ENCODE assay signal across 8 mouse cellular contexts in the genomic region with DNA sequence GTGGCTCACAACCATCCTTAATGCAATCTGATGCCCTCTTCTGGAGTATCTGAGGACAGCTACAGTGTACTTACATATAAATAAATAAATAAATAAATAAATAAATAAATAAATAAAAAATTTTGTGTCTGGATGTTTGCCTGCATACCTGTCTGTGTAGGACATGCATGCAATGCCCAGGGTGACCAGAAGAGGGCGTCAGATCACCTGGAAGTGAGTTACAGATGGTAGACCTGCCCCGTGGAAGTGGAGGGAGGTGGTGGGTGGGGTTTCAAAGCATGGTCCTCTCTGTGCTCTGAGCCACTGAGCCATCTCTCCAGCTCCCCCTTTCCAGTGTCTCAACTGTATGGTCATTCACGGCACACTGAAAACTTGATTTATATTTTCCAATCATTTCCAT. TPM values are rescaled to one million over a fixed set of nuclear protein-coding genes. Genes with fewer than 3 reads are reported as not detected.
DNase-seq lines count a peak whose midpoint lies in the region; TF ChIP-seq lines count a peak whose summit lies in the region.
"Had no signal": no experiment of that assay in that cellular context is flagged by ENCODE, and none has a peak within 500 bp of the region (broad histone marks: within the 10 kb centered on the region; RNA-seq: fewer than 3 reads in every experiment).

No protein-coding gene starts in this region.

- peak; percentile 77 for TF ChIP-seq CTCF in layer of hippocampus, adult 2 months (conservative IDR thresholded peaks at IDR 0.05)
- peak; percentile 76 for TF ChIP-seq CTCF in cerebellum, adult 2 months (IDR thresholded peaks at IDR 0.05; ENCODE audit: borderline replicate concordance, insufficient read depth, low read depth, low read length)
- peak; percentile 87 for TF ChIP-seq CTCF in testis, adult 2 months (IDR thresholded peaks at IDR 0.05; ENCODE audit: control insufficient read depth, insufficient read depth, insufficient replicate concordance, low read depth, low read length)

- no peaks in the 10 kb centered on the region for H3K27me3 ChIP-seq in cerebellum, adult 2 months (ENCODE audit: control insufficient read depth, insufficient read depth, low read length)
- no peaks in the 10 kb centered on the region for H3K27me3 ChIP-seq in testis, adult 2 months (ENCODE audit: control insufficient read depth, insufficient read depth, low read length)
- H3K27me3 ChIP-seq: lung, embryonic 15.5 days had no signal

- DNase-seq in layer of hippocampus, adult 2 months (ENCODE audit: low spot score in 2 of 2): peak in 1 of 2 experiments; percentile 62
- no peak for DNase-seq in layer of hippocampus, adult 9-11 months
- DNase-seq in NIH3T3 (ENCODE audit: low read depth): peak; percentile 44
- peak in 1 of 2 experiments; percentile 60 for DNase-seq in cerebellum, adult 2 months
- peak; percentile 86 for DNase-seq in induced T-regulatory cell, adult 2 months (ENCODE audit: low read depth)
- peak; percentile 52 to 68 for DNase-seq in lung, postnatal 4 days

- H3K27ac ChIP-seq in layer of hippocampus, adult 2 months: no peak overlapping the region
- no peak overlapping the region for H3K27ac ChIP-seq in cerebellum, adult 2 months (ENCODE audit: insufficient read depth, low read length)
- no peak overlapping the region for H3K27ac ChIP-seq in testis, adult 2 months (ENCODE audit: control insufficient read depth, insufficient read depth, low read depth, low read length)
- H3K27ac ChIP-seq: lung, embryonic 15.5 days had no signal

- no peak for TF ChIP-seq POLR2A in cerebellum, adult 2 months (IDR thresholded peaks at IDR 0.05; ENCODE audit: borderline replicate concordance, insufficient read depth, low read length)
- TF ChIP-seq POLR2A in testis, adult 2 months (IDR thresholded peaks at IDR 0.05; ENCODE audit: control insufficient read depth, low read depth, low read length): no peak

- 46% methylated on average over 3 of the region's 3 CpGs for WGBS in cerebellum, adult 2 months

- H3K4me3 ChIP-seq in layer of hippocampus, adult 2 months: no peak overlapping the region
- H3K4me3 ChIP-seq in cerebellum, adult 2 months (replicated peaks; ENCODE audit: insufficient read depth, low read depth, low read length): no peak overlapping the region
- no peak overlapping the region for H3K4me3 ChIP-seq in testis, adult 2 months (ENCODE audit: control insufficient read depth, low read depth, low read length)
- H3K4me3 ChIP-seq: lung, embryonic 15.5 days had no signal

- no peaks in the 10 kb centered on the region for H3K4me1 ChIP-seq in cerebellum, adult 2 months (ENCODE audit: control insufficient read depth, insufficient read depth, low read length)
- H3K4me1 ChIP-seq in testis, adult 2 months (ENCODE audit: control insufficient read depth, insufficient read depth, low read length): no peaks in the 10 kb centered on the region

- H3K36me3 ChIP-seq in testis, adult 2 months (ENCODE audit: control insufficient read depth, insufficient read depth, low read length): no peaks in the 10 kb centered on the region

RNA-seq across cellular contexts. Expression of a gene that starts 6.2 kb away (rescaled TPM):
- total RNA-seq in layer of hippocampus, adult 2 months (2021): 10 to 100 TPM; 22.7 to 26.5 TPM
- 27.4 and 27.6 TPM in 2 replicates for polyA plus RNA-seq in cerebellum, adult 2 months (2012; rRNA removed)
- polyA plus RNA-seq in testis, adult 2 months (2012; rRNA removed): 19.5 and 21.5 TPM in 2 replicates

RNA-seq across cellular contexts. Expression of a gene that starts 11.0 kb away (rescaled TPM):
- 10 to 100 TPM; 37.1 TPM for total RNA-seq in layer of hippocampus, adult 2 months (2021)
- 39.2 and 42.2 TPM in 2 replicates for polyA plus RNA-seq in cerebellum, adult 2 months (2012; rRNA removed)
- polyA plus RNA-seq in testis, adult 2 months (2012; rRNA removed): 41.4 and 54.8 TPM in 2 replicates

RNA-seq across cellular contexts. Expression of a gene that starts 47.1 kb away (rescaled TPM):
- 10 to 100 TPM; 62.7 to 69.0 TPM for total RNA-seq in layer of hippocampus, adult 2 months (2021)
- 105 and 114 TPM in 2 replicates for polyA plus RNA-seq in cerebellum, adult 2 months (2012; rRNA removed)
- polyA plus RNA-seq in testis, adult 2 months (2012; rRNA removed): 62.2 and 65.5 TPM in 2 replicates
